Mouse (Mus musculus) naive thymus-derived CD4-positive, alpha-beta T cell, adult 2 months (primary cell): Measurements from ENCODE around the gene Mindy1.

Source experiments
- DNase-seq: peaks from one replicate; pipeline ENCODE4 v3.0.0-alpha.2; 2011; ENCODE audit warnings: low read depth

Mindy1 gene

DNA sequence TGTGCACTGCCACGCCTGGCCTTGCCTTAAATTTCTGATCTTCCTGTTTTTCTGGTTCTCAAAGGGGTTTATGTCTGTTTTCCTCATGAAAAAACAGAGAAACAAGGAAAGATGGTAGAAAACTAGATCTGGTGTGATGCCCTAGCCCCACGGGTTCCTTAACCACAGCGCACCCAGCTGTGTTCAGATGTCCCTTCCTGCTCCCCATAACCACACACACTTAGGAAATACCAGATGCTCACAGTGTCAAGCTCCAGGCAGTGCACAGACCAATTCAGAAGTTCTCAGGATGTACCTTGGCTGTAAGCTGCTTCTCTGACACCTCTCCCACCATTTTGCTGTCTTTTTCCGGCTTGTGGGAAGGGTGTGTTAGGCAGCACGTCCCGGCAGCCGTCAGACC, 13.2 kb downstream of the Mindy1 start:
- DNase-seq = no peak

DNA sequence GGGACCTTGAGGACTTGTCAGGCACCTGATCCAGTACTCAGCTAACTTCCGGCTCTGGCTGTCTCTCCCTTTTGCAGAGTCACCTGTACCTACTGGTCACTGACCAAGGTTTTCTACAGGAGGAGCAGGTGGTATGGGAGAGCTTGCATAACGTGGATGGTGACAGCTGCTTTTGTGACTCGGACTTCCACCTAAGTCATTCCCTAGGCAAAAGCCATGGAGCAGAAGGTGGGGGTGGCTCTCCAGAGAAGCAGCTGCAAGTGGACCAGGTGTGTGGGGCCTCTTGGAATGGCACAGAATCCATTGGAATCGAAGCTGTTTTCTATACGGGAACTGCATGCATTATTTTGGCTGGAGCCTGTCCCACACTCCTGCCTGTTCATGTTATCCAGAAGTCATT, 13.6 kb downstream of the Mindy1 start:
- no peak for DNase-seq

DNA sequence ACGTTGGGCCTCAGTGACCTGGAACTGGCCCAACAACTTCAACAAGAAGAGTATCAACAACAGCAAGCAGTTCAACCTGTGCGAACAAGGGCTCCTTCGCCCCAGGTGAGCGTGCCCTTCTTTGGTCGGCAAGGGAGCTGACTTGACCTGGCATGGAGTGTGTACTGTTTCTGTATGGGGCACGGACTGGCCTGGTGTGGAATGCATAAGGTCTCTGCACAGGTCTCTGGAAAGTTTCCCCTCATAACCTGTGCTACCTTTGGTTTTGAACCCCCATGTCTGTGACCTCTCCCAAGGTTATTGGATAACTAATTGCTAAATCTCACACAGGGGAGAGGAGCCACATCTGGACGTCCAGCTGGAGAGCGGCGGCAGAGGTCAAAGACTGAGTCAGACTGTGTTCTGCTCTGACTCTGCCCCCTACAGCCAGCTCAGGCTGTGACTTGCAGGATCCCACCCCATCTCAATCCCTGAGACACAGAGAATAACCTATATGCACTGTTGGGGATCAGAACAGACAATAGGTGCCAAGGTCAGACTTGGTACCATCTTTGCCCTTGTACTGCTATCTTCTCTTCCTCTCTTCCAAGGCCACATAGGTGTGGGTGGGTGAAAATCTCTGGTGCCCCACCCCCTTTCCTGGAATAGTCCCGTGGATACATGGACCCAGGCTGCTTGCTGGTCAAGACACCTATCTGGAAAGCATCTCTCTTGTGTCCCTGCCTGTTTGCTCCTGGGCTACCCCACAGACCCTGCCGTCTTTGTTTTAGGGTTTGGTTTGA, 14.4 kb downstream of the Mindy1 start:
- DNase-seq = no peak

DNA sequence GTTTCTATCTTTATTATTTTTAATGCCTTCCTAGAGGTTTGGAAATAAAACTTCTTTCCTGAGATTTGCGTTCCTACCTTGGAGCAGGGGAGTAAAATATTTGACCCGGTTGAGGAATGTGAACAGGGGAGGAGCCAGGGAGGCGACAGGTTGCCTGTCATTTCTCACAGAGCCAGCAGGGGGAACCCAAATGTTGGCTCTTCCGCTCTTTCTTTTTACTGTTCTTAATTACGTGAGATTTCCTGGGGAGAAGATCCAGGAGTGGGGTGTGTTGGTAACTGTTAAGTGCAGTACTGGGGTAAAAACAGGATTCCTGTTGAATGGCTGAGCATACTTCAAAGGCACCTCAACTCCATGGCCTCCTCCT, 14.9 kb downstream of the Mindy1 start:
- DNase-seq = peak; percentile 75

DNA sequence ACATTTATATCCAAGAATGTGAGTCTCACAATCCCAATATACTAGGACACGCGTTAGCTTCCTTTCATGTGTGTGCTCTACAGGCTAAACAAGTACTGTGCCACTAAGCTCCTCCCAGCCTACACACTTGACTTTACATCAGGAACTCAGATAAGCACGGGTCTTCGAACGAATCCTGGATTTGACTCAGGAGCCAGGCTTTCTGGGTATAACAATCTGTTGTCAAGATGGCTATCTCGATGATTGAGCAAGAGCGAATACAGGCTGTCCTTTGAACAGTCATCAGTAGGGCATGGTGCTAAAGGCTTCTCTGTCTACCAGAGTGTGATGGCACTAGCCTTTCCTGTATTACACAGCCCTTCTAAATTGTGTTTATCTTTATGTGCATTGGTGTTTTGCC, 16.9 kb downstream of the Mindy1 start:
- DNase-seq = no peak

DNA sequence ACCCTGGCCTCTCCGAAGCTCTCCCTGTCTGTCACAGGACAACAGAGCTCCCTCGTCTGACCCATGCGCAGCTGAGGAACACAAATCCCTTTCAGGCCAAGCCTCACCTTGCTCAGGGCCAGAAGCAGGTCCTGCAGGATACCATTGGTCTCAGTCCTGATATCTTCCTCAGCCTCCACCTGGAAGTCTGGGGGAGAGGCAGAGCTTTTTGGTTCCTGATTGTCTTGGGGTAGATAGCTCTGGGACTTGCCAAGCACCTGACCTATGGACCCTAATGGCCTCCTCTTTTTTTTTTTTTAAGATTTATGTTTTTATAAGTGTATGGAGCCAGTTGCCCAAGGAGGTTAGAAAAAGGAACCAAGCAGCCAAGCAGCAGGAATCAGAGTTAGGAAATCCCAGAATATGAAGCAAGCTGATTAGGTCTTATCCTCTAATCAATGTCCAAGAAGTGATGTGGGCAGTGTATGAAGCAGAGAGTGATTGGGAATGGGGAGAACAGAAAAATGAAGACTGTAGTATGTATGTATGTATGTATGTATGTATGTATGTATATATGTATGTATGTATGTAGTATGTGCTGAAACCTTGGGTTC, 20.2 kb downstream of the Mindy1 start:
- DNase-seq = no peak

DNA sequence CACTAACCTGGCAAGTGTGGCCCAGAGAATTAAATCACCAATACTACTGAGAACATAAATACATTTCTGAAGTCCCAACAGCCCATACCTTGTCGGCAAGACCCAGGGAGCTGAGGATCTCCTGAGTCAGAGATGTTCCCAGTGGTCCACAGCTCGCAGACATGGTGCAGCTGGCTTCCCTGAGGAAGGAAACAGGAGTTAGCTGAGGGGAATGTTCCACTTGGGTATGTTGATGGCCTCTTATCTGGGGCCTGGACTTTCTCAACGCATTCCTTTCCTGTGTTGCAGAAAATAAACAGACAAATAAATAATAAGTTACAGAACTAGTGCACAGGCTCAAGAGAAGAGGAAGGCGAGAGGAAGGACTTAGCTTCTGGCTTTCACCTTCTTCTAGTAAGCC, 25.1 kb downstream of the Mindy1 start:
- no peak for DNase-seq

DNA sequence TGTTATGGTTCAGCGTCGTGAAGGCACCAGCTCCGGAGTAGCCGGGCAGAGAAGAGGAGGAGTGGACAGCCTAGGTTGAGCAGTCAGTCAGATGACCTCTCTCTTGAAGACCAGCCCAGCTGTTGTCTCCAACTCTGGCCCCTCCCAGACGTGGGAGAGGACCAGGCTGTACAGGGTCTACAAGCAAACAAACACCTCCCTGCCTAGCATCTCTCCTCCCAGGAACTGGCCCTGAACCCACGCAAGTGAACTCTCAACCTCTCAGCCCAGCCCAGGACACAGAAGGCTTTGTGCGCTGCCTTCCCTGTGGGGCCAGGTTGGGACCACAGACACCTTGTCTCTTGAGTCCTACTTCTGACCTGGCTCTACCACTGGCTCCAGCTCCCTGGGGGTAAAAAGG, 26.0 kb downstream of the Mindy1 start, which contains the start of gene Anxa9:
TSS of gene Anxa9 (minus strand) at position 77 of the 400 bp plus-strand sequence.
- no peak for DNase-seq

DNA sequence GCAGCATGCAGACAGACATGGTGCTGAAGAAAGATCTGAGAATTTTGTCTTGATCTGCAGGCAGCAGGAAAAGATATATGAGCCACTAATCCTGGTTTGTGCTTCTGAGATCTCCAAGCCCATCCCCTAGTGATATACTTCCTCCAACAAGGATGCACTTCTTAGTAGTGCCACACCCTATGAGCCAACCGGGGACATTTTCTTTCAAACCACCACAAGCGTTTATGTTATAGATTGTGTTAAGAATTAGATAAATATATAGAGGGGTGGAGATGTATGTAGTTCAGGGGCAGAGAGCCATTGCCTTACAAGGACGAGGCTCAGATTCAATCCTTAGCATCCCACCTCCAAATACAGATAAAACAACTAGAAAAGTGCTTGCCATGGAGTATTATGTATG, 29.4 kb downstream of the Mindy1 start:
- DNase-seq = no peak

DNA sequence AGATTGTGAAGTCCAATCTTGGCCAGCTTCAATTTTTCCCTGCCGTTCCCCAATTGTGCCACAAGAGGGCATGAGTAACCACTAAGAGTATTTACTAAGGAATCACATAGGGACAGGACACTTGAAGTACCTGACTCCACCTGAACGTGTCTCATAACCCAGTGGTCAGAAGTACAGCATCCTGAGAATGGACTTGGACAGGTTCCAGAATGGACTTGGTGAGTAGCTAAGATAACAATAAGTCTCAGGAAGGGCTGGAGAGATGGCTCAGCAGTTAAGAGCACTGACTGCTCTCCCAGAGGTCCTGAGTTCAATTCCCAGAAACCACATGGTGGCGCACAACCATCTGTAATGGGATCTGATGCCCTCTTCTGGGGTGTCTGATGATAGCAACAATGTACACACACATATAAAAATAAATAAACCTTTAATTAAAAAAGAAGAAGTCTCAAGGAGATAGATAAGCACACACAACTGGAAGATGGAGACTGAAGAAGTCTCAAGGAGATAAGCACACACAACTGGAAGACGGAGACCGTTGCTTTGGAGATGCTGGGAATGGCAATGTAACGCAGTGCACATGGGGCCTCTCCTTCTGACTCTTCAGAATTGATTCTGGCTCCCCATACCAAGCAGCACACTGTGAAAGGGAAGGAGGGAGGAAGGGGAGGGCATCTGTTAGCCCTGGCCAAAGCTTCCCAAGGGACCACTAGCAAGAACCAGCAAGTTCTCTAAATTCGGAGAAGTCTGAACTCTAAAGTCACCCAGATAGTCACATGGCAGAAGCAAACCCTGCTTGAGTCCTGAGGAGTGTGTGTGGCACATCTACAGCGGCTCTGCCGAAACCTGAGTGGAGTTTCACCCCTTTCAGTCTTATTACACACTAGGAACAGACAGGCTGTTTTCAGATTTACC, 30.1 kb downstream of the Mindy1 start:
- DNase-seq = peak; percentile 78

DNA sequence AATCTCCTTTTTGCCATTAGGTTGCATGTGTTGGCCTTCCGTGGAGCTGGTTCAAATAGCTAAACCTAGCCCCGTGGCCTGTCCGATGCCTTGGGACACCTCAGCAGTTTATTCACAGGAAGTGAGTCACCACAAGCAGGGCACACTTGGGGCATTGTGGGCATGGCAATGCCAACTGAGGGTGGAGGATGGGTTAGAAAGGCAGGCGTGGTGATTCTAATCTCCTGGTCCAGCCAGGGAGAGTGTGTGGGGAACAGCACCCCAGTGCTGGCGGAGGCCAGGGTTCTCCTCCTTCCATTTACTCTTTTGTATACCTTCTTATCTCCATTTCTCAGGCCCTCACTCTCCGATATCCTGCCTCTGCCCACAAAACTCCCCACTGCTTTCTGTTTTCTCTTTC, 31.5 kb downstream of the Mindy1 start:
- DNase-seq = no peak

DNA sequence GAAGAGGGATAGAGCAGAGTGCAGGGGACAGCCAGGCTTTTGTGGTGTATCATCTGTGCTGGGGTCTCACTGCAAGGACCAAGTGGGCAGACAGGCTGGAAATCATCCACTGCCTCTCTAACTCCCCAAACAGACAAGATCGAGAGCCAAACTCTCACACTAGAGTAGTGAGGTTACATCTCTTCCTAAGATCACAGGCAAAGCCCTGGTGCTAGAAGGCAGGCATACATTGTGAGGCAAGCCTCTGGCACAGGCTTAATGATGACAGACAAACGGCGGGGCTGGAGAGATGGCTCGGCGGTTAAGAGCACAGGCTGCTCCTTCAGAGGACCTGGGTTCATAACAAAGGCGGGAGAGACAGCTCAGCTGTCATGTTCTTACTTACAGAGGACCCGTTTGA, 32.3 kb downstream of the Mindy1 start:
- DNase-seq = peak; percentile 21

DNA sequence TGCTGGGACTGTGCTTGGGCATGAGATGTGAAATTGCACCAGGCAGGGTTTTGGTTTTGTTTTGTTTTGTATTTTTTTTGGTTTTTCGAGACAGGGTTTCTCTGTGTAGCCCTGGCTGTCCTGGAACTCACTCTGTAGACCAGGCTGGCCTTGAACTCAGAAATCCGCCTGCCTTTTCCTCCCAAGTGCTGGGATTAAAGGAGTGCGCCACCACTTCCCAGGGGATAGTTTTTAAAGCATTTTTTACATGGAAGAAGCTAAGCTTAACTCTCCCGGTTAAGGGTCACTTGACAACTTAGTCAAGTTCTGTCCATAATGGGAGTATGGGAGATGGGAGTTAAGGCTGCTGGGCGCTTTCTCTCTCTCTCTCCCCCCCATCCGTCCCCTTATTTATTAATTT, 32.9 kb downstream of the Mindy1 start:
- no peak for DNase-seq

DNA sequence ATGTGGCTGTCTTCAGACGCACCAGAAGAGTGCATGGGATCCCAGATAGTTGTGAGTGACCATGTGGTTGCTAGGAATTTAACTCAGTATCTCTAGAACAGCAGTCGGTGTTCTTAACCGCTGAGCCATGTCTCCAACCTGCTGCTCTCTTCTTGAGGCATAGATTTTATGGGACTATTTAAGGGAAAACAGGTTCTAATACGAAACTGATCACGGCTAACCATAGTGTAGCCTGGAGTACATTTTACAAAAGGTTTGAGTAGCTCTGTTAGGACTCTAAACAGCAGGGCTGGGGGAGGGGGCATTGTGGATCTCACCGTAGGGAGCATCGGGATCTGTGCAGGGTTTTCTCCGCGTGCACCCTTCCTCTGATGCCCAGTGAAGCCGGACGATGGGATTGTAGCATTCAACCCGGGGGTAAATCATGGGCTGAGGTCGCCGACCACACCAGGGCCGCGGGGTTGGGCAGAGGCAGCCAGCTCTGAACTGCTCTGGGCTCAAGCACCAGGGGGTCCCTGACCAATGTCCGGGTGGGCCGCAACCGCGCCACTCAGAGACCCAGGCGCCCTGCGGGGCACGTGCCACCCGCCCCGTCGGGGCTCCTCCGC, 33.4 kb downstream of the Mindy1 start, which contains the start of gene Cers2:
TSS of gene Cers2 (plus strand) at position 306 of the 608 bp plus-strand sequence.
- DNase-seq = peak; percentile 21

DNA sequence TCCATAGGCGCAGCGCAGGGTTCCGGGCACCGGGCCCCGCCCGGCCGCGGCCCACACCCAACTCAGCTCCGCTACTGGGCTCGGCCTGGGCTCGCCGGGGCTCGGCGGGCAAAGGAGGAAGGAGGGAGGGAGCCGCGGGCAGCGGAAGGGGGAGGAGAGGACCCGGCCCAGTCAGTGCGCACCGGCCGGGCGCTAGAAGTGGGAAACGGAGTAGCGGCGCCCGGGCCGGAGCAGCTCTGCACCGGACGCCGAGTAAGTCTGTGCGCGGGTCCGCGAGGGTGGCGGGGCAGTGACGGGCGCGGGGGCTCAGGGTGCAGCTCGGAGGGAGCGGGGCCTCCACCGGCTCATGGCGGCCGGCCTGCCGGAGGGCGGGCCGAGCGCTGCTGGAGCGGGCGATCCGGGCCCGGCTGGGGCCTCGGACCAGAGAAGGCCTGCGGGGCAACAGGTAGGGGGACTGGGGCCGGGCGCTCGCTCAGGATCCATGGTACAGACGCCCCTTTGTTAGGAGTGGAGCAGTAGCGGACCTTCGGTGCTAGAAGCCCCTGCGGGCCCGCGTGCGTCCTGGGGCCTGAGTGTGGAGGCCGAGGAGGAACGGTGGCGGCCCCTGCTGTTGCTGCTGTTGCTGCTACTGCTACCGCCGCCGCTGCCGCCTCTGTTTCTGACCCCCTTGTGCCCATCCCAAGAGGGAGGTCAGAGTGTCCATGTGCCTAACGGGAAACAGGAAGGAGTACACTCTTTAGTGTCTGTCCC, 34.1 kb downstream of the Mindy1 start:
- DNase-seq = peak; percentile 88

DNA sequence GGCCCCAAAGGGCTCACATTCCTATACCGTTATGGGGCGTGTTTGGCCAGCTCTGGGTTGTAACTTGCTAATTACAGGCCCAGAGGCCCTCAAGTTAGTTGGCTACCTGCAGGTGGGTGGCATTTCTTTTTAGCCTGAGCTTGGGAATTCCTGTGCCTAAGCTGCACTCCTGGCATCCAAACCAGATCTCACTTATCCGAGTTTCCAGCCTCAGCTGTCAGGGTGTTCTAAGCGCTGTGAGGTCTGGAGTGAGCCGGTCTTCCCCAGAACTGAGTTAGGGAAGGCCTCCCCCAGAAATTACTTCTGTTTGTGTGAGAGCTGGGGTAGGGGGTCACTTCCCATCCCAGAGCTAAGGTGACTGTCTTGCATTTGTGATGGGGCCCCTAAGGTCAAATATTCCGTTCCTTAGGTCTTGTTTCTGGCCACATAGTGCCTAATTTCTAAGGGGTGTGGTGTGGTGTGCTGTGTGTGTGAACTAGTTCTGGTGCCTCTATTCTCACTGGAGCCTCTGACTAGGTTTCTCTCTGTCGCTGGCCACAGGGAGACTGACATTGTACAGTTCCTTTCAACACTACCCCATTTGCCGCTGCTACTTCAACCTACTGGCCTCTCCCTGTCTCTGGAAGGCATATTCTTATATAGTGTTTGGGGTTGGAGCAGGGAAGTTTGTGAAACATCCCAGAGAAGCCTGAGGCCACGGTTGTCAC, 34.9 kb downstream of the Mindy1 start:
- DNase-seq = no peak

DNA sequence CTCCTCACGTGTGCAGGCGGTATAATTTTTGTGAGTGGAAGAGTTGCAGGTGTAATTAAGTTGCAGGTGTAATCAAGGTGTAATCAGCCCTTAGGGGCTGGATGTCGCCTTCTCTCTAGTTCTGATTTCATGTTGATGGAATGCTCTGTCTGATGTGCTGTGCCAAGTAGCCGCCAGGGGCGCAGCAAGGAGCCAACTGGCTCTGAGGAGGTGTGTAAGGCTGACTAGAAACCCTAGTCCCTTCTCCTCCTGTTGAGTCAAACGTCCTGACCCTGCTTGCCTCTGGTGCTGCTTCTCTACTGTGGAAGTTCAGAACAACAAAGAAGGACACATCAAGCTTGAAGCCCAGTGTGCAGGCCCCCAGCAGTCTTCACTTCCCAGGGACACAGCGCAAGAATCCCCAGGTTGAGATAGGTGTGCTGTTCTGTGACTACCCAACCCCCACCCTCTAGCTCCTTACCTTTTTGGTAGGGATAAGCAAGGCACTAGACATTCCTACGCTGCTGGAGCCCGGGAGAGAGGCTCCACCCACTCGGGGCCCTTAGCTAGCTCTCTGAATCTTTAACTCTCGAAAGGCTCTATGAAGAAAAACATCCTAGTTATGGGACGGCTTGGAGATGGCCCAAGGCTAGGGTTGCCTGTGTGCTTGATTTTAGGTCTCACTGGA, 36.4 kb downstream of the Mindy1 start:
- DNase-seq = peak; percentile 72

DNA sequence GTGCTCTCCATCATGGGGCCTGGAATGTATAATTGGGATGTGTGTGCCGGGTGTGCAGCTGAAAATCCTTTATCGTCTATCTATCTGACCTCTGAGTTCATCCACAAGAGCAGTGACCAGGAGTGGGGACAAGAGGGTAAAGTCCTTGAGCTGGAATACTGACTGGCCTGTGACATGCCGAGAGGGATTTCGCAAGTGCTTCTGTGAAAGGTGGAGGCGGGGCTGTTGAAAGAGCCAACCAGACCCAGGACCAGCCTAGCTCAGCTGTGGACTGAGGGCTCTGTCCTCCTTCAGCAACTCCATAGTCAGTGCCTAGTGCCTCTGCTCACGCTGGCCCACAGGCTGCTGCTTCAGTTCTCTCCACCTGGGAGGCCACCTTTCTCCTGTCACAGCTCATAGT, 37.4 kb downstream of the Mindy1 start:
- DNase-seq = no peak

DNA sequence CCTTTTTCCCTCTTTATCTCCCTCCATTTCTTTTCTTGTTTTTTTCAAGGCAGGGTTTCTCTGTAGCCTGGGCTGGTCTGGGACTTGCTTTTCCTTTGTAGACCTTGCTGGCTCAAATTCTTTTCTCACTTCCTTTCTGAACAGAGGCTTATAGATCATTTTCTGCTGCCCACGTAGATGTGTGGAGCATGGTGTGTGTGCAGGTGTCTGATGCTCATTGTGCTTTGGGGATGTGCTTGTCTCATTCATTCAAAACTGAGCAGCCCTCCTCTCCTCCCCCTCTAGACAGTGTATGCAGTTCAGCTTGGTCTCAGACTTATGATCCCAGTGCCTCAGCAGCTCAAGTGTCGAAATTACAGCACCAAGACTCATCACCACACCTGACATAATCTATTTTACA, 38.0 kb downstream of the Mindy1 start:
- no peak for DNase-seq
